9 mouse cellular contexts compared by ENCODE assay signal in genomic region chr7:97386806-97387370, GRCm38 (mm10). TPM values are rescaled to one million over a fixed set of nuclear protein-coding genes. Genes with fewer than 3 reads are reported as not detected.
A peak's percentile ranks its signal among the peaks of the same experiment; 100 is the strongest.
DNase-seq lines count a peak whose midpoint lies in the region; ATAC-seq and TF ChIP-seq lines count a peak whose summit lies in the region.
"Had no signal": no experiment of that assay in that cellular context is flagged by ENCODE, and none has a peak within 500 bp of the region (broad histone marks: within the 10 kb centered on the region; RNA-seq: fewer than 3 reads in every experiment).

No protein-coding gene starts in this region.

- intact Hi-C loops in heart, postnatal 36 days (cut with DNase I): no loop called here
- intact Hi-C loops in left cerebral cortex, postnatal 14 days (cut with DNase I): loop anchor here (2.0 kb wide), 1 partner anchor 42 kb away; no protein-coding TSS in a partner anchor

- no peak for TF ChIP-seq EP300 in liver, postnatal 0 days (IDR thresholded peaks at IDR 0.05; ENCODE audit: low read depth)

- no peak overlapping the region for H3K4me3 ChIP-seq in liver, adult 2 months (ENCODE audit: insufficient read depth, low read depth, low read length)
- H3K4me3 ChIP-seq in liver, postnatal 0 days (ENCODE audit: low read depth, low read length): no peak overlapping the region
- H3K4me3 ChIP-seq in kidney, embryonic 15.5 days (replicated peaks): no peak overlapping the region
- H3K4me3 ChIP-seq: neural tube, embryonic 12.5 days had no signal

- no peak for DNase-seq in liver, adult 2 months (ENCODE audit: extremely low read depth, low read depth, low spot score)
- no peak for DNase-seq in liver, postnatal 0 days
- DNase-seq in cerebellum, postnatal 36 days: peak; percentile 93 to 96
- DNase-seq in heart, postnatal 36 days: peak; percentile 40 to 52
- peak; percentile 81 to 87 for DNase-seq in left cerebral cortex, postnatal 14 days (ENCODE audit: low spot score in 2 of 2)
- DNase-seq in natural killer cell, adult 2 months (ENCODE audit: low spot score in 2 of 2): no peak
- no peak for DNase-seq in thymus, postnatal 25 days

- no peaks in the 10 kb centered on the region for H3K9me3 ChIP-seq in liver, postnatal 0 days (ENCODE audit: low read length)
- no peaks in the 10 kb centered on the region for H3K9me3 ChIP-seq in kidney, embryonic 15.5 days (replicated peaks)
- H3K9me3 ChIP-seq: neural tube, embryonic 12.5 days had no signal

- 86% methylated on average over 5 of the region's 5 CpGs for WGBS in liver, adult 2 months
- 77% methylated on average over 5 of the region's 5 CpGs for WGBS in liver, postnatal 0 days (ENCODE audit: insufficient replicate concordance)
- 85% methylated on average over 5 of the region's 5 CpGs for WGBS in kidney, embryonic 15.5 days

- H3K36me3 ChIP-seq in liver, adult 2 months (ENCODE audit: control insufficient read depth, insufficient read depth, low read length): peaks cover 20% of the 10 kb centered on the region
- H3K36me3 ChIP-seq in liver, postnatal 0 days (replicated peaks; ENCODE audit: insufficient read depth, low read length): peaks cover 77% of the 10 kb centered on the region
- H3K36me3 ChIP-seq in kidney, embryonic 15.5 days: peaks cover 95% of the 10 kb centered on the region

- no peaks in the 10 kb centered on the region for H3K4me1 ChIP-seq in liver, adult 2 months (ENCODE audit: control insufficient read depth, insufficient read depth, low read length)
- no peaks in the 10 kb centered on the region for H3K4me1 ChIP-seq in liver, postnatal 0 days (ENCODE audit: insufficient read depth)
- no peaks in the 10 kb centered on the region for H3K4me1 ChIP-seq in kidney, embryonic 15.5 days
- H3K4me1 ChIP-seq: neural tube, embryonic 12.5 days had no signal

- H3K27me3 ChIP-seq in liver, adult 2 months (ENCODE audit: control insufficient read depth, insufficient read depth, low read length): no peaks in the 10 kb centered on the region
- H3K27me3 ChIP-seq in liver, postnatal 0 days (ENCODE audit: insufficient read depth, low read length): no peaks in the 10 kb centered on the region
- no peaks in the 10 kb centered on the region for H3K27me3 ChIP-seq in kidney, embryonic 15.5 days
- H3K27me3 ChIP-seq: neural tube, embryonic 12.5 days had no signal

- 0 out of 2 replicates have a peak overlapping the region, but pooled peaks have one; percentile 16 for H3K27ac ChIP-seq in liver, adult 2 months (replicated peaks; ENCODE audit: insufficient read depth, low read depth, low read length)
- H3K27ac ChIP-seq in liver, postnatal 0 days (ENCODE audit: low read depth): no peak overlapping the region
- no peak overlapping the region for H3K27ac ChIP-seq in kidney, embryonic 15.5 days
- H3K27ac ChIP-seq: neural tube, embryonic 12.5 days had no signal

- no peak for ATAC-seq in liver, postnatal 0 days
- no peak for ATAC-seq in kidney, embryonic 15.5 days (replicated peaks; ENCODE audit: low FRiP score)

- TF ChIP-seq CTCF in liver, adult 2 months (IDR thresholded peaks at IDR 0.05; ENCODE audit: low read depth, low read length): no peak
- no peak for TF ChIP-seq CTCF in liver, postnatal 0 days (IDR thresholded peaks at IDR 0.05; ENCODE audit: low read depth)

- no peak overlapping the region for H3K4me2 ChIP-seq in liver, postnatal 0 days (ENCODE audit: low read depth, low read length)
- no peak overlapping the region for H3K4me2 ChIP-seq in kidney, embryonic 15.5 days
- H3K4me2 ChIP-seq: neural tube, embryonic 12.5 days had no signal

- H3K79me2 ChIP-seq in liver, adult 2 months (ENCODE audit: control insufficient read depth, insufficient read depth, low read length): no peaks in the 10 kb centered on the region

- no peak overlapping the region for H3K9ac ChIP-seq in liver, adult 2 months (ENCODE audit: low read depth, low read length)
- H3K9ac ChIP-seq in liver, postnatal 0 days (replicated peaks): no peak overlapping the region
- H3K9ac ChIP-seq in kidney, embryonic 15.5 days: no peak overlapping the region
- H3K9ac ChIP-seq: neural tube, embryonic 12.5 days had no signal

- TF ChIP-seq POLR2A in liver, adult 2 months (IDR thresholded peaks at IDR 0.05; ENCODE audit: extremely low read depth, insufficient read depth, low read length): no peak

RNA-seq across cellular contexts. Expression of gene Ndufc2, which starts 12.9 kb away (rescaled TPM):
- total RNA-seq in liver, adult 2 months (2014; rRNA removed): 213 and 221 TPM in 2 replicates
- polyA plus RNA-seq in liver, adult 2 months (2012; rRNA removed): 191 and 204 TPM in 2 replicates
- polyA plus RNA-seq in liver, postnatal 0 days (2015; fragmentation: Nextera tagmentation; extraction: Ambion mirVana): 323 and 339 TPM in 2 replicates
- total RNA-seq in heart, postnatal 36 days (2021): 100 to 1,000 TPM; 475 to 537 TPM
- total RNA-seq in left cerebral cortex, postnatal 14 days (2021): 100 to 1,000 TPM; 242 to 265 TPM
- 359 and 418 TPM in 2 replicates for polyA plus RNA-seq in kidney, embryonic 15.5 days (2015; fragmentation: Nextera tagmentation; extraction: Ambion mirVana)

RNA-seq across cellular contexts. Expression of gene Alg8, which starts 15.5 kb away (rescaled TPM):
- 3.3 and 6.2 TPM in 2 replicates for total RNA-seq in liver, adult 2 months (2014; rRNA removed)
- 6.3 and 7.5 TPM in 2 replicates for polyA plus RNA-seq in liver, adult 2 months (2012; rRNA removed)
- polyA plus RNA-seq in liver, postnatal 0 days (2015; fragmentation: Nextera tagmentation; extraction: Ambion mirVana): 14.5 and 16.2 TPM in 2 replicates
- 1 to 10 TPM; 4.2 to 4.7 TPM for total RNA-seq in heart, postnatal 36 days (2021)
- 10 to 100 TPM in 1 of 2 experiments, 1 to 10 TPM in 1; 8.5 to 13.0 TPM for total RNA-seq in left cerebral cortex, postnatal 14 days (2021)
- 49.3 and 51.7 TPM in 2 replicates for polyA plus RNA-seq in kidney, embryonic 15.5 days (2015; fragmentation: Nextera tagmentation; extraction: Ambion mirVana)

RNA-seq across cellular contexts. Expression of gene Thrsp, which starts 30.6 kb away (rescaled TPM):
- 292 and 1,156 TPM in 2 replicates for total RNA-seq in liver, adult 2 months (2014; rRNA removed)
- 247 and 275 TPM in 2 replicates for polyA plus RNA-seq in liver, adult 2 months (2012; rRNA removed)
- polyA plus RNA-seq in liver, postnatal 0 days (2015; fragmentation: Nextera tagmentation; extraction: Ambion mirVana): 2.0 and 2.1 TPM in 2 replicates
- 10 to 100 TPM; 43.7 to 50.9 TPM for total RNA-seq in heart, postnatal 36 days (2021)
- 10 to 100 TPM; 10.0 to 15.1 TPM for total RNA-seq in left cerebral cortex, postnatal 14 days (2021)
- 0.72 and 1.0 TPM in 2 replicates for polyA plus RNA-seq in kidney, embryonic 15.5 days (2015; fragmentation: Nextera tagmentation; extraction: Ambion mirVana)

RNA-seq across cellular contexts. Expression of gene Kctd21, which starts 54.8 kb away (rescaled TPM):
- total RNA-seq in liver, adult 2 months (2014; rRNA removed): 3.2 and 4.2 TPM in 2 replicates
- polyA plus RNA-seq in liver, adult 2 months (2012; rRNA removed): 4.8 and 5.4 TPM in 2 replicates
- polyA plus RNA-seq in liver, postnatal 0 days (2015; fragmentation: Nextera tagmentation; extraction: Ambion mirVana): 1.1 and 1.2 TPM in 2 replicates
- total RNA-seq in heart, postnatal 36 days (2021): 1 to 10 TPM; 2.7 to 4.7 TPM
- 10 to 100 TPM; 10.7 TPM for total RNA-seq in left cerebral cortex, postnatal 14 days (2021)
- polyA plus RNA-seq in kidney, embryonic 15.5 days (2015; fragmentation: Nextera tagmentation; extraction: Ambion mirVana): 3.8 and 4.2 TPM in 2 replicates

RNA-seq across cellular contexts. Expression of gene Usp35, which starts 55.1 kb away (rescaled TPM):
- total RNA-seq in liver, adult 2 months (2014; rRNA removed): 0.87 and 1.0 TPM in 2 replicates
- polyA plus RNA-seq in liver, adult 2 months (2012; rRNA removed): 0.86 and 1.5 TPM in 2 replicates
- 0.14 and 0.18 TPM in 2 replicates for polyA plus RNA-seq in liver, postnatal 0 days (2015; fragmentation: Nextera tagmentation; extraction: Ambion mirVana)
- total RNA-seq in heart, postnatal 36 days (2021): 1 to 10 TPM in 1 of 2 experiments, under 1 TPM in 1; 0.64 to 1.0 TPM
- total RNA-seq in left cerebral cortex, postnatal 14 days (2021): 10 to 100 TPM; 12.2 to 13.5 TPM
- polyA plus RNA-seq in kidney, embryonic 15.5 days (2015; fragmentation: Nextera tagmentation; extraction: Ambion mirVana): 1.5 and 1.9 TPM in 2 replicates

Comparison
In these comparisons a context has a peak if more than half of its experiments do, and no peak if none do; other contexts are left out.
1. DNase-seq: peak in cerebellum, postnatal 36 days (2 of 2), heart, postnatal 36 days (2 of 2) and left cerebral cortex, postnatal 14 days (2 of 2); none in liver, adult 2 months (single experiment), liver, postnatal 0 days (single experiment), natural killer cell, adult 2 months (0 of 2) and thymus, postnatal 25 days (single experiment).